Mouse (Mus musculus): ENCODE results near the gene Hmgb4.

Hmgb4 gene

DNA sequence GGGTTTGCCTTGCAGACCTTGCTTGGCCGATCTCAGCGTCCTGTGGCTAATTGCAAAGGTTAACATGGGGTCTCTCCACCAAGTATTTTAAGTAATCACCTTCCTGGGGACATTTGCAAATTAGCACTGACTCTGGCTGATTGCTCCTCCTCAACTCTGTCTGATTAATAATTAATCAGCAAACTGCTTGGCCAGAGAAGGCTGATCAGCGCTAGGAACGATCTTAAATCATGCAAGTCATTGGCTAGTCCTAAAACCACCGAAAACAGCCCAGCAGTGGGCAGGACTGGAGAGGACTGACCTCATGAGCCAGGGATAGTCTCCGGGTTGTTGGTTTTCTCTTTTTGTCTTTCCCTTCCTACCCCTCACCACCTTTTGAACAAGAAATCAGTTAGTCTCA lies 36.3 kb downstream of the Hmgb4 start:
- no peak for DNase-seq (ENCODE audit: low read depth, low spot score)

DNA sequence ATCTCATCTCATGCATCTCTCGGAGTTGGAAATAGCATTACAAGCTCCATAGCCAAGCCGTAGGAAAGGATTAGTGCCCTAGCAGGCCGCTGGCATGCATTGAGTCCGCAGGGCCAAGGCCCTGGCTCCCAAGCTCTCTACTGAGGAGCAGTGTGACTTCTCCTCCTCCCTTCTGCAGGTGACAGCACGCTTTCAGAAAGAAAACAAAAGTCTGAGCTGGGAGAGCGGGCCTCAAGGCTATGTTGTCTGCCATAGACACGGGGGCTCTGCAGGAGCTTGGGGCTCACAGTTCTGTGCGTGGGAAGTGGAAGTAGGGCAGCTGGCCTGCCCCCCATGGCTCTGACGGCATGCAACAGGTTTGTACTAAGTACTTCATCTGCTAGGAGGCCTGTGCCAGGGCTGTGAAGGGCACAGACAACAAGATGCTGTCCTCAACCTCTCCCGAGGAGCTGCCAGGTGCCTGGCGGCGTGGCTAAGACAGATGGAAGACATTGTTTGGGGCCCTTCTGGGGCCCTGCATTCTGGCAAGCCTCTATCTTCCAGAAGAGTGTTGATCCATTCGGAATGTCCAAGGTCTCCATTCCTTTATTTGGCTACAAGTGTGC lies 42.7 kb downstream of the Hmgb4 start:
- no peak for DNase-seq (ENCODE audit: low read depth, low spot score)
